Mouse (Mus musculus): ENCODE results near the gene Pigb. TPM values are rescaled to one million over a fixed set of nuclear protein-coding genes. Genes with fewer than 3 reads are reported as not detected.

The Pigb gene
- total and polyA plus RNA-seq, 2 experiments, result 3.0 to 5.7 TPM

- H3K9ac ChIP-seq (ENCODE audit: low read depth, low read length), result no peak overlapping the region
- H3K27ac ChIP-seq (replicated peaks; ENCODE audit: insufficient read depth, low read depth, low read length), result peak overlapping the region; percentile 46
- peaks cover 6% of the 10 kb centered on the region for H3K4me1 ChIP-seq (ENCODE audit: control insufficient read depth, insufficient read depth, low read length)
- H3K27me3 ChIP-seq (ENCODE audit: control insufficient read depth, insufficient read depth, low read length), result no peaks in the 10 kb centered on the region
- no peak for DNase-seq (ENCODE audit: extremely low read depth, low read depth, low spot score)
- no peak overlapping the region for H3K4me3 ChIP-seq (ENCODE audit: insufficient read depth, low read depth, low read length)
- H3K36me3 ChIP-seq (ENCODE audit: control insufficient read depth, insufficient read depth, low read length), result no peaks in the 10 kb centered on the region
- 78% methylated on average over 6 of the region's 6 CpGs for WGBS
- no peaks in the 10 kb centered on the region for H3K79me2 ChIP-seq (ENCODE audit: control insufficient read depth, insufficient read depth, low read length)
- TF ChIP-seq CTCF (IDR thresholded peaks at IDR 0.05; ENCODE audit: low read depth, low read length), result no peak
- no peak for TF ChIP-seq POLR2A (IDR thresholded peaks at IDR 0.05; ENCODE audit: extremely low read depth, insufficient read depth, low read length)
Measured at GRCm38 (mm10) chr9:73068688-73069087, 28.5 kb upstream of the Pigb start.

- Histone ChIP-seq H3K27ac (replicated peaks; ENCODE audit: insufficient read depth, low read depth, low read length) (peak overlapping the region; percentile 46), H3K27me3 (ENCODE audit: control insufficient read depth, insufficient read depth, low read length) (no peaks in the 10 kb centered on the region), H3K9ac (ENCODE audit: low read depth, low read length) (no peak overlapping the region), H3K4me1 (ENCODE audit: control insufficient read depth, insufficient read depth, low read length) (peaks cover 6% of the 10 kb centered on the region), H3K36me3 (ENCODE audit: control insufficient read depth, insufficient read depth, low read length) (no peaks in the 10 kb centered on the region), H3K79me2 (ENCODE audit: control insufficient read depth, insufficient read depth, low read length) (no peaks in the 10 kb centered on the region), H3K4me3 (ENCODE audit: insufficient read depth, low read depth, low read length) (no peak overlapping the region)
- TF ChIP-seq CTCF (IDR thresholded peaks at IDR 0.05; ENCODE audit: low read depth, low read length) (no peak), POLR2A (IDR thresholded peaks at IDR 0.05; ENCODE audit: extremely low read depth, insufficient read depth, low read length) (no peak)
- DNase-seq (ENCODE audit: extremely low read depth, low read depth, low spot score), result peak; percentile 62
- WGBS, result 33% methylated on average over 6 of the region's 6 CpGs
Measured at GRCm38 (mm10) chr9:73068230-73068679, 28.1 kb upstream of the Pigb start.

DNA sequence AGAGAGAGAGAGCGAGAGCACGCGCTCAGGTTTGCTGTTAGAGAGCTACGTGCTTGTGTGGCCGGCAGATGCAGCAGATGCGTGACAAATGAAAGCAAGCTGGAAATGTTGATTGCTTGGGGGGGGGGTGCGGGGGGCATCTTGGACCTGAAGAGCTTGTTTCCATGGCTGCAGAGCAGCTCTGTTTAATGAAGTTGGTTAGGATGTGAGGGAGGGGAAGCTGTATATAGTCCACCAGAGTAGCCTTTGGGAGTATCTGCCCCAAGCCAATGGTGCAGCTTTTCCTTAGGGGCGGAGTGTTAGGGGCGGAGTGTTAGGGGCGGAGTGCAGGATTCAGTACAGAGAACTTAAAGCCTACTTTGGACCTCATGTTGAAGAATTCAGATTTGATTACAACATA, 26.9 kb upstream of the Pigb start:
- TF ChIP-seq POLR2A (IDR thresholded peaks at IDR 0.05; ENCODE audit: extremely low read depth, insufficient read depth, low read length) (no peak), CTCF (IDR thresholded peaks at IDR 0.05; ENCODE audit: low read depth, low read length) (no peak)
- H3K27me3 ChIP-seq (ENCODE audit: control insufficient read depth, insufficient read depth, low read length), result no peaks in the 10 kb centered on the region
- H3K4me1 ChIP-seq (ENCODE audit: control insufficient read depth, insufficient read depth, low read length), result peaks cover 6% of the 10 kb centered on the region
- peak; percentile 32 for DNase-seq (ENCODE audit: extremely low read depth, low read depth, low spot score)
- no peaks in the 10 kb centered on the region for H3K79me2 ChIP-seq (ENCODE audit: control insufficient read depth, insufficient read depth, low read length)
- H3K4me3 ChIP-seq (ENCODE audit: insufficient read depth, low read depth, low read length), result no peak overlapping the region
- 67% methylated on average over 10 of the region's 10 CpGs for WGBS
- 0 out of 2 replicates have a peak overlapping the region, but pooled peaks have one; percentile 16 for H3K27ac ChIP-seq (replicated peaks; ENCODE audit: insufficient read depth, low read depth, low read length)
- H3K9ac ChIP-seq (ENCODE audit: low read depth, low read length), result no peak overlapping the region
- no peaks in the 10 kb centered on the region for H3K36me3 ChIP-seq (ENCODE audit: control insufficient read depth, insufficient read depth, low read length)

- Histone ChIP-seq H3K27ac (replicated peaks; ENCODE audit: insufficient read depth, low read depth, low read length) (no peak overlapping the region), H3K36me3 (ENCODE audit: control insufficient read depth, insufficient read depth, low read length) (no peaks in the 10 kb centered on the region), H3K27me3 (ENCODE audit: control insufficient read depth, insufficient read depth, low read length) (no peaks in the 10 kb centered on the region), H3K79me2 (ENCODE audit: control insufficient read depth, insufficient read depth, low read length) (0 out of 2 replicates have a peak, but pooled peaks cover 2% of the 10 kb centered on the region), H3K4me1 (ENCODE audit: control insufficient read depth, insufficient read depth, low read length) (peaks cover 6% of the 10 kb centered on the region), H3K9ac (ENCODE audit: low read depth, low read length) (no peak overlapping the region), H3K4me3 (ENCODE audit: insufficient read depth, low read depth, low read length) (no peak overlapping the region)
- WGBS, result 82% methylated on average over 15 of the region's 15 CpGs
- TF ChIP-seq CTCF (IDR thresholded peaks at IDR 0.05; ENCODE audit: low read depth, low read length) (no peak), POLR2A (IDR thresholded peaks at IDR 0.05; ENCODE audit: extremely low read depth, insufficient read depth, low read length) (no peak)
- DNase-seq (ENCODE audit: extremely low read depth, low read depth, low spot score), result no peak
Measured at GRCm38 (mm10) chr9:73063621-73064290, 23.6 kb upstream of the Pigb start.

DNA sequence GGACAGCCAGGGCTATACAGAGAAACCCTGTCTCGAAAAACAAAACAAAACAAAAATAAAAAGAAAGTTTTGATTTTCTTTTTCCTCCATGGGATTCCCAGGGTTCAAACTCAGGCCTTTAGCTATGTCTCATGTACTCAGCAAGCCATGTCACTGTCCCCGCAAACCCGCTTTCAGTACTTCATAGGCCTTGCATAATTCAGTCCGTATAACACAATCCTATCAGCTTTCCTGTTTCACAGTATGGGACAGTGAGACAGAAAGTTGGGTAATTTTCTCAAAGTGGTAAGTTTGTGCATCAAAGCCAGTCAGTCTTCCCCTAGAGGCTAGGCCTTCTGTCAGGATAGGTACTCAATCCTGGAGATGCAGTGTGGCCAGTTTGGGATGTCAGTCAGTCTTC, 19.0 kb upstream of the Pigb start:
- H3K79me2 ChIP-seq (ENCODE audit: control insufficient read depth, insufficient read depth, low read length), result 0 out of 2 replicates have a peak, but pooled peaks cover 4% of the 10 kb centered on the region
- 90% methylated on average over 4 of the region's 4 CpGs for WGBS
- no peak overlapping the region for H3K27ac ChIP-seq (replicated peaks; ENCODE audit: insufficient read depth, low read depth, low read length)
- DNase-seq (ENCODE audit: extremely low read depth, low read depth, low spot score), result no peak
- no peaks in the 10 kb centered on the region for H3K27me3 ChIP-seq (ENCODE audit: control insufficient read depth, insufficient read depth, low read length)
- H3K4me1 ChIP-seq (ENCODE audit: control insufficient read depth, insufficient read depth, low read length), result peaks cover 2% of the 10 kb centered on the region; the same call in 1 of the 2 replicates
- no peaks in the 10 kb centered on the region for H3K36me3 ChIP-seq (ENCODE audit: control insufficient read depth, insufficient read depth, low read length)
- no peak overlapping the region for H3K9ac ChIP-seq (ENCODE audit: low read depth, low read length)
- H3K4me3 ChIP-seq (ENCODE audit: insufficient read depth, low read depth, low read length), result no peak overlapping the region
- TF ChIP-seq CTCF (IDR thresholded peaks at IDR 0.05; ENCODE audit: low read depth, low read length) (no peak), POLR2A (IDR thresholded peaks at IDR 0.05; ENCODE audit: extremely low read depth, insufficient read depth, low read length) (no peak)

DNA sequence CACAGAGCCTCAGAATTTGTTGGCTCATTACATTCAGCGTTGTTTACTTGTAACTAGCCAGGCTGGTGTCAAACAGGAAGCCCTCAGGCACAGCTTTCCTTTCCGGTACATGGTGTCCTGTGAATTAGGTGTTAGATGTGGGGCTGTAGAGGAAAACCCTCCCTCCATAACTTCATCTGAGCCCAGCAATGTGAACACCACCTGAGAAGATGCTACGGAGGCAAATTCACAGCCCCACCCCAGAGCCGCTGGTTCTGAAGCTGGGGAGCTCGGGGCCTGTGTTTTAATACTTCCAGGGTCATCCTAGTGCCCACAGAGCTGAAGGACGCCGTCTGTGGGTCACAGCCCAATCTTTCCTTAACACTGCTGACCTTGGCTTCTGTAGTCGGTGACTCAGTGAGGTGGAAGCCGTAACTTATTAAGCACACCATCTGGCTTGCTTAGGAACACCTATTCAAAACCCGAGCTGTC, 15.3 kb upstream of the Pigb start:
- H3K79me2 ChIP-seq (ENCODE audit: control insufficient read depth, insufficient read depth, low read length), result peaks cover 2% of the 10 kb centered on the region; the same call in 1 of the 2 replicates
- H3K4me1 ChIP-seq (ENCODE audit: control insufficient read depth, insufficient read depth, low read length), result peaks cover 2% of the 10 kb centered on the region; the same call in 1 of the 2 replicates
- no peak overlapping the region for H3K4me3 ChIP-seq (ENCODE audit: insufficient read depth, low read depth, low read length)
- 61% methylated on average over 10 of the region's 10 CpGs for WGBS
- H3K27ac ChIP-seq (replicated peaks; ENCODE audit: insufficient read depth, low read depth, low read length), result peak overlapping the region; percentile 71
- no peak for TF ChIP-seq POLR2A (IDR thresholded peaks at IDR 0.05; ENCODE audit: extremely low read depth, insufficient read depth, low read length)
- no peak for TF ChIP-seq CTCF (IDR thresholded peaks at IDR 0.05; ENCODE audit: low read depth, low read length)
- H3K9ac ChIP-seq (ENCODE audit: low read depth, low read length), result no peak overlapping the region
- no peaks in the 10 kb centered on the region for H3K27me3 ChIP-seq (ENCODE audit: control insufficient read depth, insufficient read depth, low read length)
- H3K36me3 ChIP-seq (ENCODE audit: control insufficient read depth, insufficient read depth, low read length), result no peaks in the 10 kb centered on the region
- no peak for DNase-seq (ENCODE audit: extremely low read depth, low read depth, low spot score)

Measured in liver, adult 2 months (tissue).